In the genomic region with DNA sequence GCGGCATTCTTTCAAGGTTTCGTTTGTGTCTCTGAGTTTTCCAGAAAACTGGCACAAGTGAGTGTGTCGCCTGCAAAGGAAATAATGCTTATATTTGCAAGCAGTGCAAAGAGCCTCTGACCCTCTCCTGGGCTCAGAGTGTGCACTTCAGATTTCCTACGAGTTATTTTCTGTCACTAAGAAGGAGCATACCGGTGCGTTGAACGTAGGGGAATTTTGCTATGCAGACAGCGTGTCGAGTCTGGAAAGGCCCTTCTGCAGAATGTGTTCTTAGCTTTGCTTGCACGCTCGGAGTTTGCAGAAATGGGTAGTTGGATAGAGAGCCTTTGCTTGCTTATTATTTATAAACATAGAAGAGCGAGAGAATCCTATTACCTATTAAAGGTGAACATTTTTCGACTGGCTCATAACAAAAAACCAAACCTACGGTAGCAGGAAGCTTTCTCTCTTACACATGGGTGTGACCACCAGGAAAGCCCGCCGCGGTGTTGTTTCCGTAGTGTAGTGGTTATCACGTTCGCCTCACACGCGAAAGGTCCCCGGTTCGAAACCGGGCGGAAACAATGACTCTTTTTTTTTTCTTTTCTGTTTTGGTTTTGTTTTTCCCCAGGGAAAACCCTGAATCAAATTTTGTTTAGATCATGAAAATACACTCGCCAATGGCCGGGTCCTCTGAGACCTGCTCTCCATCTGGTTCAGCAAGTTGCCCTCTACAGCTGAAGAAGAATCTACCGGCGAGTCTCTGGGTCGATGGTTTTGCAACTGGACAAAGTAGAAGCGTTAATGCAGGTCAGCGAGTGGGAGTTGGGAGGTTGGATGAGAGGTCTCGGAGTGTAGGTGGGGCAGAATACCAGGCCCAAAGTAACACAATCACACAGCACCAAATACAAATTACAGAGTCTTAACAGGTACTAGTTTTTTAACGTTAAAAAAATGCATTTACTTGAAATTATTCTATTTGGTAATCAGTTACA, we compare ENCODE assay signal across 8 mouse cellular contexts. TPM values are rescaled to one million over a fixed set of nuclear protein-coding genes. Genes with fewer than 3 reads are reported as not detected.
DNase-seq lines count a peak whose midpoint lies in the region; ATAC-seq and TF ChIP-seq lines count a peak whose summit lies in the region.

No protein-coding gene starts in this region.

- no peak for TF ChIP-seq EP300 in stomach, postnatal 0 days (optimal IDR thresholded peaks at IDR 0.05)

- peak; percentile 63 for ATAC-seq in CD4-positive, CD25-positive, alpha-beta regulatory T cell, adult 4 months
- peak; percentile 53 for ATAC-seq in forebrain, embryonic 12.5 days (ENCODE audit: low FRiP score)
- ATAC-seq in heart, embryonic 16.5 days (replicated peaks; ENCODE audit: extremely low read depth, insufficient read depth, low FRiP score), result no peak
- 0 out of 2 replicates have a peak, but pooled peaks have one; percentile 33 for ATAC-seq in liver, embryonic 13.5 days (ENCODE audit: low read depth)
- ATAC-seq in stomach, postnatal 0 days (ENCODE audit: low FRiP score, low TSS enrichment), result no peak

- peak; percentile 81 to 87 for DNase-seq in kidney, postnatal 25 days
- DNase-seq in liver, embryonic 13.5 days, result peak; percentile 78
- peak; percentile 94 for DNase-seq in neural tube, embryonic 10.5 days (ENCODE audit: extremely low spot score, low spot score)
- peak; percentile 87 for DNase-seq in stomach, postnatal 0 days (ENCODE audit: low spot score)

- H3K27me3 ChIP-seq in forebrain, embryonic 12.5 days, result no peaks in the 10 kb centered on the region
- no peaks in the 10 kb centered on the region for H3K27me3 ChIP-seq in heart, embryonic 16.5 days (ENCODE audit: control insufficient read depth, insufficient read depth, low read length)
- no peaks in the 10 kb centered on the region for H3K27me3 ChIP-seq in liver, embryonic 13.5 days
- no peaks in the 10 kb centered on the region for H3K27me3 ChIP-seq in stomach, postnatal 0 days (ENCODE audit: control insufficient read depth, insufficient read depth, low read length)

- H3K9me3 ChIP-seq in forebrain, embryonic 12.5 days, result no peaks in the 10 kb centered on the region
- no peaks in the 10 kb centered on the region for H3K9me3 ChIP-seq in heart, embryonic 16.5 days (replicated peaks; ENCODE audit: control insufficient read depth, low read length)
- no peaks in the 10 kb centered on the region for H3K9me3 ChIP-seq in liver, embryonic 13.5 days (replicated peaks)
- no peaks in the 10 kb centered on the region for H3K9me3 ChIP-seq in stomach, postnatal 0 days (ENCODE audit: control insufficient read depth, low read length)

- H3K9ac ChIP-seq in forebrain, embryonic 12.5 days, result peak overlapping the region; percentile 56
- H3K9ac ChIP-seq in heart, embryonic 16.5 days (ENCODE audit: low read length), result peak overlapping the region; percentile 74
- peak overlapping the region; percentile 74 for H3K9ac ChIP-seq in liver, embryonic 13.5 days
- peak overlapping the region; percentile 55 for H3K9ac ChIP-seq in stomach, postnatal 0 days (ENCODE audit: low read length)

- H3K27ac ChIP-seq in brown adipose tissue, adult 24 weeks (replicated peaks; ENCODE audit: low read depth, low read length), result no peak overlapping the region
- peak overlapping the region; percentile 50; the same call in 1 of the 2 replicates for H3K27ac ChIP-seq in forebrain, embryonic 12.5 days
- 0 out of 2 replicates have a peak overlapping the region, but pooled peaks have one; percentile 9 for H3K27ac ChIP-seq in heart, embryonic 16.5 days (ENCODE audit: low read length)
- H3K27ac ChIP-seq in liver, embryonic 13.5 days, result peak overlapping the region; percentile 58
- 0 out of 2 replicates have a peak overlapping the region, but pooled peaks have one; percentile 20 for H3K27ac ChIP-seq in stomach, postnatal 0 days (replicated peaks)

- no peaks in the 10 kb centered on the region for H3K4me1 ChIP-seq in brown adipose tissue, adult 24 weeks (ENCODE audit: control insufficient read depth, insufficient read depth, insufficient read length, low read length)
- peaks cover 9% of the 10 kb centered on the region; the same call in 1 of the 2 replicates for H3K4me1 ChIP-seq in forebrain, embryonic 12.5 days
- H3K4me1 ChIP-seq in heart, embryonic 16.5 days (ENCODE audit: control insufficient read depth, insufficient read depth, low read length), result no peaks in the 10 kb centered on the region; the same call in 1 of the 2 replicates
- H3K4me1 ChIP-seq in liver, embryonic 13.5 days (replicated peaks), result peaks cover 30% of the 10 kb centered on the region
- H3K4me1 ChIP-seq in stomach, postnatal 0 days (replicated peaks; ENCODE audit: control insufficient read depth, insufficient read depth), result no peaks in the 10 kb centered on the region

- WGBS in forebrain, embryonic 12.5 days, result under 1% methylated on average over 35 of the region's 35 CpGs
- WGBS in heart, embryonic 16.5 days, result 1% methylated on average over 35 of the region's 35 CpGs
- 1% methylated on average over 35 of the region's 35 CpGs for WGBS in liver, embryonic 13.5 days (ENCODE audit: insufficient replicate concordance)
- 2% methylated on average over 35 of the region's 35 CpGs for WGBS in stomach, postnatal 0 days

- H3K36me3 ChIP-seq in forebrain, embryonic 12.5 days (replicated peaks), result no peaks in the 10 kb centered on the region
- H3K36me3 ChIP-seq in heart, embryonic 16.5 days (ENCODE audit: control insufficient read depth, insufficient read depth), result no peaks in the 10 kb centered on the region
- H3K36me3 ChIP-seq in liver, embryonic 13.5 days, result no peaks in the 10 kb centered on the region
- H3K36me3 ChIP-seq in stomach, postnatal 0 days (ENCODE audit: control insufficient read depth, insufficient read depth, low read length), result no peaks in the 10 kb centered on the region

- no peak for TF ChIP-seq CTCF in stomach, postnatal 0 days (IDR thresholded peaks at IDR 0.05; ENCODE audit: low read depth)

- H3K4me2 ChIP-seq in forebrain, embryonic 12.5 days, result peak overlapping the region; percentile 59
- peak overlapping the region; percentile 75 for H3K4me2 ChIP-seq in heart, embryonic 16.5 days (ENCODE audit: low read depth, low read length)
- H3K4me2 ChIP-seq in liver, embryonic 13.5 days, result peak overlapping the region; percentile 73
- H3K4me2 ChIP-seq in stomach, postnatal 0 days (replicated peaks; ENCODE audit: low read depth), result peak overlapping the region; percentile 64

- peak overlapping the region; percentile 71 for H3K4me3 ChIP-seq in brown adipose tissue, adult 24 weeks (ENCODE audit: insufficient read depth, low read depth, low read length)
- peak overlapping the region; percentile 47 for H3K4me3 ChIP-seq in forebrain, embryonic 12.5 days (replicated peaks)
- H3K4me3 ChIP-seq in heart, embryonic 16.5 days (ENCODE audit: low read length), result peak overlapping the region; percentile 70
- H3K4me3 ChIP-seq in liver, embryonic 13.5 days (replicated peaks), result peak overlapping the region; percentile 66
- H3K4me3 ChIP-seq in stomach, postnatal 0 days (ENCODE audit: low read depth, low read length), result peak overlapping the region; percentile 37

RNA-seq across cellular contexts. Expression of a gene that starts 9.0 kb away (rescaled TPM):
- polyA plus RNA-seq in CD4-positive, CD25-positive, alpha-beta regulatory T cell, adult 4 months (2017; shearing (Covaris generic)), result not detected
- polyA plus RNA-seq in brown adipose tissue, adult 24 weeks (2012; ENCODE audit: insufficient read depth, insufficient read length, missing spikeins), result not detected in 2 replicates
- 7.0 and 22.0 TPM in 2 replicates for polyA plus RNA-seq in forebrain, embryonic 12.5 days (2016; fragmentation: Nextera tagmentation; extraction: Ambion mirVana)
- 5.3 and 7.9 TPM in 2 replicates for polyA plus RNA-seq in heart, embryonic 16.5 days (2015; fragmentation: Nextera tagmentation; extraction: Ambion mirVana)
- polyA plus RNA-seq in liver, embryonic 13.5 days (2015; fragmentation: Nextera tagmentation; extraction: Ambion mirVana), result 3.6 and 18.3 TPM in 2 replicates
- polyA plus RNA-seq in stomach, postnatal 0 days (2015; fragmentation: Nextera tagmentation; extraction: Ambion mirVana), result 2.1 TPM in 1 of 2 replicates, not detected in the other

RNA-seq across cellular contexts. Expression of a gene that starts 9.3 kb away (rescaled TPM):
- 1 to 10 TPM in 1 of 2 experiments, not detected in 1; 4.8 TPM for polyA plus RNA-seq in CD4-positive, CD25-positive, alpha-beta regulatory T cell, adult 4 months (2017; shearing (Covaris generic))
- polyA plus RNA-seq in brown adipose tissue, adult 24 weeks (2012; ENCODE audit: insufficient read depth, insufficient read length, missing spikeins), result not detected in 2 replicates
- 10.0 and 10.5 TPM in 2 replicates for polyA plus RNA-seq in forebrain, embryonic 12.5 days (2016; fragmentation: Nextera tagmentation; extraction: Ambion mirVana)
- polyA plus RNA-seq in heart, embryonic 16.5 days (2015; fragmentation: Nextera tagmentation; extraction: Ambion mirVana), result 1.6 and 3.1 TPM in 2 replicates
- polyA plus RNA-seq in liver, embryonic 13.5 days (2015; fragmentation: Nextera tagmentation; extraction: Ambion mirVana), result 3.5 and 3.7 TPM in 2 replicates
- 0.35 and 0.99 TPM in 2 replicates for polyA plus RNA-seq in stomach, postnatal 0 days (2015; fragmentation: Nextera tagmentation; extraction: Ambion mirVana)

RNA-seq across cellular contexts. Expression of a gene that starts 14.8 kb away (rescaled TPM):
- polyA plus RNA-seq in CD4-positive, CD25-positive, alpha-beta regulatory T cell, adult 4 months (2017; shearing (Covaris generic)), result 1 to 10 TPM; 5.4 to 6.7 TPM
- 1.9 and 6.6 TPM in 2 replicates for polyA plus RNA-seq in brown adipose tissue, adult 24 weeks (2012; ENCODE audit: insufficient read depth, insufficient read length, missing spikeins)
- polyA plus RNA-seq in forebrain, embryonic 12.5 days (2016; fragmentation: Nextera tagmentation; extraction: Ambion mirVana), result 44.5 and 46.9 TPM in 2 replicates
- polyA plus RNA-seq in heart, embryonic 16.5 days (2015; fragmentation: Nextera tagmentation; extraction: Ambion mirVana), result 9.0 and 10.6 TPM in 2 replicates
- polyA plus RNA-seq in liver, embryonic 13.5 days (2015; fragmentation: Nextera tagmentation; extraction: Ambion mirVana), result 38.8 and 52.6 TPM in 2 replicates
- polyA plus RNA-seq in stomach, postnatal 0 days (2015; fragmentation: Nextera tagmentation; extraction: Ambion mirVana), result 5.8 and 5.9 TPM in 2 replicates

RNA-seq across cellular contexts. Expression of a gene that starts 16.4 kb away (rescaled TPM):
- polyA plus RNA-seq in CD4-positive, CD25-positive, alpha-beta regulatory T cell, adult 4 months (2017; shearing (Covaris generic)), result not detected
- not detected in 2 replicates for polyA plus RNA-seq in brown adipose tissue, adult 24 weeks (2012; ENCODE audit: insufficient read depth, insufficient read length, missing spikeins)
- 82.7 and 84.6 TPM in 2 replicates for polyA plus RNA-seq in forebrain, embryonic 12.5 days (2016; fragmentation: Nextera tagmentation; extraction: Ambion mirVana)
- polyA plus RNA-seq in heart, embryonic 16.5 days (2015; fragmentation: Nextera tagmentation; extraction: Ambion mirVana), result 13.3 and 22.0 TPM in 2 replicates
- polyA plus RNA-seq in liver, embryonic 13.5 days (2015; fragmentation: Nextera tagmentation; extraction: Ambion mirVana), result 17.9 and 18.6 TPM in 2 replicates
- polyA plus RNA-seq in stomach, postnatal 0 days (2015; fragmentation: Nextera tagmentation; extraction: Ambion mirVana), result 12.1 and 12.6 TPM in 2 replicates

RNA-seq across cellular contexts. Expression of a gene that starts 16.7 kb away (rescaled TPM):
- 1 to 10 TPM; 3.8 to 9.5 TPM for polyA plus RNA-seq in CD4-positive, CD25-positive, alpha-beta regulatory T cell, adult 4 months (2017; shearing (Covaris generic))
- polyA plus RNA-seq in brown adipose tissue, adult 24 weeks (2012; ENCODE audit: insufficient read depth, insufficient read length, missing spikeins), result not detected in 2 replicates
- polyA plus RNA-seq in forebrain, embryonic 12.5 days (2016; fragmentation: Nextera tagmentation; extraction: Ambion mirVana), result 13.1 and 15.8 TPM in 2 replicates
- 5.5 and 9.9 TPM in 2 replicates for polyA plus RNA-seq in heart, embryonic 16.5 days (2015; fragmentation: Nextera tagmentation; extraction: Ambion mirVana)
- 11.6 and 16.7 TPM in 2 replicates for polyA plus RNA-seq in liver, embryonic 13.5 days (2015; fragmentation: Nextera tagmentation; extraction: Ambion mirVana)
- polyA plus RNA-seq in stomach, postnatal 0 days (2015; fragmentation: Nextera tagmentation; extraction: Ambion mirVana), result 1.1 and 3.7 TPM in 2 replicates

Comparison
In these comparisons a context has a peak if more than half of its experiments do, and no peak if none do; other contexts are left out.
1. ATAC-seq: peak in CD4-positive, CD25-positive, alpha-beta regulatory T cell, adult 4 months (single experiment), forebrain, embryonic 12.5 days (single experiment) and liver, embryonic 13.5 days (single experiment); none in heart, embryonic 16.5 days (single experiment) and stomach, postnatal 0 days (single experiment).
2. Peak in every context shown above with its lines, with median percentiles within 50 percentile points of each other: H3K4me3 ChIP-seq, H3K4me2 ChIP-seq, H3K9ac ChIP-seq and DNase-seq.